Mouse (Mus musculus) kidney, adult 2 months (tissue): Measurements from ENCODE around the gene Hpgd. TPM values are rescaled to one million over a fixed set of nuclear protein-coding genes. Genes with fewer than 3 reads are reported as not detected.
"Not testable (repeated sequence)": the region's sequence is repeated elsewhere in the genome, so short reads cannot be mapped to it uniquely, and the experiment has no call there.

ENCODE experiments used
- DNase-seq: peaks from one replicate; pipeline ENCODE4 v3.0.0; 2021
- H3K27ac ChIP-seq: fragments of 200-500 bp; 2 replicates; pipeline ENCODE4 v1.5.1; 2012; ENCODE audit warnings: low read depth, low read length, control low read depth, inconsistent platforms; ENCODE audit not compliant: insufficient read depth
- H3K27me3 ChIP-seq: fragments of 200-500 bp; replicated peaks from 2 replicates; pipeline ENCODE4 v1.6.1; 2012; ENCODE audit warnings: mild to moderate bottlenecking, moderate library complexity, low read length, inconsistent platforms; ENCODE audit not compliant: control insufficient read depth, insufficient read depth
- H3K36me3 ChIP-seq: fragments of 200-500 bp; 2 replicates; pipeline ENCODE4 v1.6.1; 2012; ENCODE audit warnings: mild to moderate bottlenecking, moderate library complexity, low read length, inconsistent platforms; ENCODE audit not compliant: control insufficient read depth, insufficient read depth
- H3K4me1 ChIP-seq: fragments of 200-500 bp; 2 replicates; pipeline ENCODE4 v1.6.1; 2011; ENCODE audit warnings: low read length; ENCODE audit not compliant: control insufficient read depth, insufficient read depth
- H3K4me3 ChIP-seq: fragments of 200-500 bp; 2 replicates; pipeline ENCODE4 v1.5.1; 2011; ENCODE audit warnings: mild to moderate bottlenecking, low read depth, low read length, control low read depth; ENCODE audit not compliant: insufficient read depth
- CTCF ChIP-seq: fragments of 200-500 bp; conservative IDR thresholded peaks from 2 replicates; pipeline ENCODE4 v1.5.1; 2011; ENCODE audit warnings: low read depth, mild to moderate bottlenecking, control low read depth, low read length, moderate library complexity, mixed read lengths; ENCODE audit not compliant: insufficient read depth, insufficient read length
- POLR2A ChIP-seq: fragments of 200-500 bp; IDR thresholded peaks from one replicate; pipeline ENCODE4 v1.6.1; 2011; ENCODE audit warnings: low read depth, low read length, control low read depth
- WGBS: fragments of 180-500 bp; shearing (Covaris S2); methylation state at CpG from one replicate; pipeline ENCODE4 v1.1.7; 2018; 5-methylcytosine and 5-hydroxymethylcytosine counted together
- polyA plus RNA-seq: library from polyadenylated mRNA; depleted of rRNA; stranded (reverse); fragments of >200 nt; gene quantifications from 2 replicates; pipeline ENCODE4 v1.2.3, GENCODE M21; 2012; rRNA removed

Hpgd gene
- polyA plus RNA-seq, result 18.4 and 18.8 TPM in 2 replicates

- peak; percentile 65 for DNase-seq
- under 1% methylated on average over 33 of the region's 33 CpGs for WGBS
- H3K27me3 ChIP-seq, result no peaks in the 10 kb centered on the region
- H3K4me1 ChIP-seq, result peaks cover 4% of the 10 kb centered on the region
- H3K36me3 ChIP-seq, result no peaks in the 10 kb centered on the region
- TF ChIP-seq POLR2A, result no peak
- TF ChIP-seq CTCF, result no peak
- peak within 1 kb of the TSS; percentile 63 for H3K4me3 ChIP-seq
- no peak within 1 kb of the TSS for H3K27ac ChIP-seq
Observed at GRCm38 (mm10) chr8:56294373-56294877, at the start of gene Hpgd. Gene Hpgd, plus strand, starts transcription at chr8:56294585.

GRCm38 (mm10) chr8:56251728-56252127 lies 42.7 kb upstream of the Hpgd start:
- not testable (repeated sequence) for H3K4me1 ChIP-seq, H3K36me3 ChIP-seq, H3K27me3 ChIP-seq, H3K4me3 ChIP-seq, H3K27ac ChIP-seq, DNase-seq
- WGBS, result 88% methylated on average over 3 of the region's 3 CpGs

- DNase-seq, result no peak
- no peak overlapping the region for H3K4me3 ChIP-seq
- H3K4me1 ChIP-seq, result no peaks in the 10 kb centered on the region
- TF ChIP-seq POLR2A, result no peak
- TF ChIP-seq CTCF, result no peak
- H3K27me3 ChIP-seq, result no peaks in the 10 kb centered on the region
- H3K36me3 ChIP-seq, result no peaks in the 10 kb centered on the region
- H3K27ac ChIP-seq, result no peak overlapping the region
- WGBS, result 57% methylated on average over 1 of the region's 1 CpGs
Observed at GRCm38 (mm10) chr8:56252314-56252713, 42.1 kb upstream of the Hpgd start.

- Histone ChIP-seq H3K4me3 (no peak overlapping the region), H3K36me3 (no peaks in the 10 kb centered on the region), H3K4me1 (no peaks in the 10 kb centered on the region), H3K27ac (no peak overlapping the region), H3K27me3 (no peaks in the 10 kb centered on the region)
- DNase-seq, result no peak
- 86% methylated on average over 1 of the region's 1 CpGs for WGBS
- no peak for TF ChIP-seq CTCF
- no peak for TF ChIP-seq POLR2A
Observed at GRCm38 (mm10) chr8:56261190-56261589, 33.2 kb upstream of the Hpgd start.

DNA sequence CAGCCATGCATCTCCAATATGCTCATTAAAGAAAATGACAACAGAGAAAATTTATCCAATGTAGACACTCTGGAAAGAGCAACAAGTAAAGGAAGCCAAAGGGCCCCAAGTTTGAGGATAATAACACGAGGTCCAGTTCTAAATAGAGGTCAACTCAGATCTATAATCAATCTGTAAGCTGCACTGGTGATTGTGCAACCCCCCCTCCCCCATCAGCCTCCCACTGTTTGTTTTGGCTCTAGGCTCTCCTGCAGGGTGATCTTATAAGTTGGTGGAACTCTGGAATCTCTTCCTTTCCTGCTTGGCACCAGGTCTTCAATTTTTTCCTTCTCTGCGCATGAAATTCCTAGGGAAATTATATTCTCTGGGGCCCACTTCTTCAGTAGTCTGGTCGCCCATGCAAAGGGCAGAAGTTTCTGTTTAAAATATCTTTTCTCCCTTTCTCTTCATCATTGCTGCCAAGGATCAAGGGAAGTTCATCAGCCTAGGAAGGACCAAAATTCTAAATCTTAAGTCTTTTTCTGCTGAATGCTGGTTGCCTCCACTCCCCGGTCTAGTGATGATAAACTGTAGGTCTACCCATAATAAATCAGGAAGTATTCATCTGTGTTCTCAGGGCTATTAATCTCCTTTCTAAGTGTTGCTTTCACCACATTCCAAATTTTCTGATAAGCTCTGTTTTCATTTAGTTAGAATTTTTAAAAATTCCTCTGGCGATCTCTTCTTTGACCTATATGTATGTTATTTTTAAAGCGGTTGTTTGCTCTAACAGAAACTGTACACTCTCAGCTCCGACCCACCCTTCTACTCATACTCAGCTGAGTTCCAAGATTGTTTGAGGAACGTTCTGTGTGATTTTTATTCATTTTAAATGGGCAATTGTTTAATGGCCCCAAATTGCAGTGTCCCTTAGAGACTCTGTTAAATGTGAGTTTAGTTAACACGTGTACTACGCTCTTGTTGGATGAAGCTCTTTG lies 24.4 kb upstream of the Hpgd start:
- H3K27ac ChIP-seq, result no peak overlapping the region
- H3K27me3 ChIP-seq, result no peaks in the 10 kb centered on the region
- WGBS, result 51% methylated on average over 10 of the region's 10 CpGs

GRCm38 (mm10) chr8:56272934-56273333 lies 21.5 kb upstream of the Hpgd start:
- Histone ChIP-seq H3K4me1 (no peaks in the 10 kb centered on the region), H3K4me3 (no peak overlapping the region), H3K27ac (no peak overlapping the region), H3K36me3 (no peaks in the 10 kb centered on the region), H3K27me3 (no peaks in the 10 kb centered on the region)
- WGBS, result 70% methylated on average over 1 of the region's 1 CpGs
- TF ChIP-seq POLR2A, result no peak
- TF ChIP-seq CTCF, result no peak
- no peak for DNase-seq

More for the DNA sequence above, 24.4 kb upstream of the Hpgd start:
- no peaks in the 10 kb centered on the region for H3K36me3 ChIP-seq
- DNase-seq, result peak; percentile 67
- no peak overlapping the region for H3K4me3 ChIP-seq
- H3K4me1 ChIP-seq, result no peaks in the 10 kb centered on the region
- TF ChIP-seq CTCF (no peak), POLR2A (no peak)

DNA sequence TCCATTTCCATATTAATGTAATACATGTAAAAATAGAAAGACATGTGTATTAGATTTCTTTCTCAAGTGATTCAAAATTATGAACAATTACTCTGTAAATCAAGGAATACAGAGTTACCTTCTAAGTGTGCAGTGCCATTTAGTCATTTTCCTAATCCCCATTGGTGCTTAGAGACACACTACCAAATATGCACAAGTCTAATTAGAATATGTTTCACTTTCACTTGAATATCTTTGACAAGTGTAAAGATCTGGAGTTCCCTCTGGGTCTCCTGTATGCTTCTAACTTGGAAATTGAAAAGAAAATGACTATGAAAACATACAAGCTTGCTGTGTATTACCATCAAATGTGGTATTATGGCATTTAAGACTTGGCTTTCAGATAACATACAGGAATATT lies 19.1 kb upstream of the Hpgd start:
- no peak for DNase-seq
- Histone ChIP-seq H3K4me1 (no peaks in the 10 kb centered on the region), H3K27ac (no peak overlapping the region), H3K36me3 (no peaks in the 10 kb centered on the region), H3K27me3 (no peaks in the 10 kb centered on the region), H3K4me3 (no peak overlapping the region)
- TF ChIP-seq POLR2A (no peak), CTCF (no peak)
